Mouse (Mus musculus): ENCODE data around the gene Gm21983. TPM values are rescaled to one million over a fixed set of nuclear protein-coding genes. Genes with fewer than 3 reads are reported as not detected.

The Gm21983 gene
- total RNA-seq, 2 experiments from 2014 or later, result not detected

GRCm38 (mm10) chr7:27192434-27192833 is 11.5 kb upstream of the Gm21983 start:
- DNase-seq (ENCODE audit: low spot score in 2 of 2), result no peak
- intact Hi-C loops (cut with DNase I), result no loop called here

GRCm38 (mm10) chr7:27189271-27189931 is 8.5 kb upstream of the Gm21983 start:
- intact Hi-C loops (cut with DNase I), result no loop called here
- no peak for DNase-seq (ENCODE audit: low spot score in 2 of 2)

GRCm38 (mm10) chr7:27185986-27186385 is 5.1 kb upstream of the Gm21983 start:
- intact Hi-C loops (cut with DNase I), result no loop called here
- no peak for DNase-seq (ENCODE audit: low spot score in 2 of 2)

GRCm38 (mm10) chr7:27184964-27185363 is 4.1 kb upstream of the Gm21983 start:
- DNase-seq (ENCODE audit: low spot score in 2 of 2), result no peak
- intact Hi-C loops (cut with DNase I), result no loop called here

GRCm38 (mm10) chr7:27182498-27182897 is 1.6 kb upstream of the Gm21983 start:
- intact Hi-C loops (cut with DNase I), result no loop called here
- no peak for DNase-seq (ENCODE audit: low spot score in 2 of 2)

GRCm38 (mm10) chr7:27180036-27180435 is 850 bp downstream of the Gm21983 start:
- intact Hi-C loops (cut with DNase I), result no loop called here
- no peak for DNase-seq (ENCODE audit: low spot score in 2 of 2)

- intact Hi-C loops (cut with DNase I), result no loop called here
- no peak for DNase-seq (ENCODE audit: low spot score in 2 of 2)
Observed at GRCm38 (mm10) chr7:27179217-27179918, 1.5 kb downstream of the Gm21983 start.

GRCm38 (mm10) chr7:27178324-27179216 is 2.3 kb downstream of the Gm21983 start, which contains the start of gene Rab4b:
Gene Rab4b, minus strand, starts transcription at chr7:27178896.
- intact Hi-C loops (cut with DNase I), result no loop called here

GRCm38 (mm10) chr7:27177942-27178323 is 3.0 kb downstream of the Gm21983 start:
- intact Hi-C loops (cut with DNase I), result no loop called here
- DNase-seq (ENCODE audit: low spot score in 2 of 2), result no peak

More at GRCm38 (mm10) chr7:27178324-27179216, 2.3 kb downstream of the Gm21983 start, which contains the start of gene Rab4b:
- DNase-seq (ENCODE audit: low spot score in 2 of 2), result peak; percentile 99 to 100

- no peak for DNase-seq (ENCODE audit: low spot score in 2 of 2)
- intact Hi-C loops (cut with DNase I), result no loop called here
Observed at GRCm38 (mm10) chr7:27174896-27175295, 6.0 kb downstream of the Gm21983 start.

GRCm38 (mm10) chr7:27174496-27174895 is 6.4 kb downstream of the Gm21983 start:
- intact Hi-C loops (cut with DNase I), result no loop called here
- DNase-seq (ENCODE audit: low spot score in 2 of 2), result no peak

- intact Hi-C loops (cut with DNase I), result no loop called here
- no peak for DNase-seq (ENCODE audit: low spot score in 2 of 2)
Observed at GRCm38 (mm10) chr7:27170981-27171380, 9.9 kb downstream of the Gm21983 start.

- no peak for DNase-seq (ENCODE audit: low spot score in 2 of 2)
- intact Hi-C loops (cut with DNase I), result loop anchor here (5.0 kb wide), 1 partner anchor 64 kb away; the partner anchor contains the start of gene Coq8b
Observed at GRCm38 (mm10) chr7:27168371-27168770, 12.5 kb downstream of the Gm21983 start.

- DNase-seq (ENCODE audit: low spot score in 2 of 2), result no peak
- intact Hi-C loops (cut with DNase I), result loop anchor here (5.0 kb wide), 1 partner anchor 65 kb away; the partner anchor contains the start of gene Coq8b
Observed at GRCm38 (mm10) chr7:27167475-27168094, 13.3 kb downstream of the Gm21983 start.

- peak; percentile 94 to 95 for DNase-seq (ENCODE audit: low spot score in 2 of 2)
- intact Hi-C loops (cut with DNase I), result loop anchor here (5.0 kb wide), 1 partner anchor 65 kb away; the partner anchor contains the start of gene Coq8b
Observed at GRCm38 (mm10) chr7:27166614-27167474, 14.0 kb downstream of the Gm21983 start, which contains the start of gene Egln2. Gene Egln2, minus strand, starts transcription at chr7:27166802.

- DNase-seq (ENCODE audit: low spot score in 2 of 2), result peak; percentile 74 to 79
- intact Hi-C loops (cut with DNase I), result loop anchor here (5.0 kb wide), 1 partner anchor 66 kb away; the partner anchor contains the start of gene Coq8b
Observed at GRCm38 (mm10) chr7:27166229-27166613, 14.7 kb downstream of the Gm21983 start.

GRCm38 (mm10) chr7:27165696-27166095 is 15.2 kb downstream of the Gm21983 start:
- intact Hi-C loops (cut with DNase I), result loop anchor here (5.0 kb wide), 1 partner anchor 67 kb away; the partner anchor contains the start of gene Coq8b
- DNase-seq (ENCODE audit: low spot score in 2 of 2), result no peak

- intact Hi-C loops (cut with DNase I), result loop anchor here (5.0 kb wide), 1 partner anchor 67 kb away; the partner anchor contains the start of gene Coq8b
- no peak for DNase-seq (ENCODE audit: low spot score in 2 of 2)
Observed at GRCm38 (mm10) chr7:27165007-27165655, 15.8 kb downstream of the Gm21983 start.
